Mouse (Mus musculus) adrenal gland, postnatal 14 days (tissue): ENCODE measurements around the gene Kif1c. TPM values are rescaled to one million over a fixed set of nuclear protein-coding genes. Genes with fewer than 3 reads are reported as not detected.

Experiments
- DNase-seq: peaks from one replicate; pipeline ENCODE4 v3.0.0; 2021; ENCODE audit warnings: mixed read lengths
- long read RNA-seq, 2 experiments: library from polyadenylated mRNA; stranded (forward); transcript quantifications; one replicate each; pipeline ENCODE4 v2.0.0; 2021
- total RNA-seq: library from RNA; stranded (reverse); gene quantifications from 2 replicates; pipeline ENCODE4 v1.2.3, GENCODE M21; 2021

Kif1c gene
- 154 and 159 TPM in 2 replicates for total RNA-seq
- long read RNA-seq, experiment 1, partial matches to known transcripts, result 12 of 15 reads
- long read RNA-seq, experiment 1, other reads (novel, unspliced or antisense), result 3 of 15 reads
- long read RNA-seq, experiment 2, partial matches to known transcripts, result 1 of 19 reads
- long read RNA-seq, experiment 2, other reads (novel, unspliced or antisense), result 18 of 19 reads

DNA sequence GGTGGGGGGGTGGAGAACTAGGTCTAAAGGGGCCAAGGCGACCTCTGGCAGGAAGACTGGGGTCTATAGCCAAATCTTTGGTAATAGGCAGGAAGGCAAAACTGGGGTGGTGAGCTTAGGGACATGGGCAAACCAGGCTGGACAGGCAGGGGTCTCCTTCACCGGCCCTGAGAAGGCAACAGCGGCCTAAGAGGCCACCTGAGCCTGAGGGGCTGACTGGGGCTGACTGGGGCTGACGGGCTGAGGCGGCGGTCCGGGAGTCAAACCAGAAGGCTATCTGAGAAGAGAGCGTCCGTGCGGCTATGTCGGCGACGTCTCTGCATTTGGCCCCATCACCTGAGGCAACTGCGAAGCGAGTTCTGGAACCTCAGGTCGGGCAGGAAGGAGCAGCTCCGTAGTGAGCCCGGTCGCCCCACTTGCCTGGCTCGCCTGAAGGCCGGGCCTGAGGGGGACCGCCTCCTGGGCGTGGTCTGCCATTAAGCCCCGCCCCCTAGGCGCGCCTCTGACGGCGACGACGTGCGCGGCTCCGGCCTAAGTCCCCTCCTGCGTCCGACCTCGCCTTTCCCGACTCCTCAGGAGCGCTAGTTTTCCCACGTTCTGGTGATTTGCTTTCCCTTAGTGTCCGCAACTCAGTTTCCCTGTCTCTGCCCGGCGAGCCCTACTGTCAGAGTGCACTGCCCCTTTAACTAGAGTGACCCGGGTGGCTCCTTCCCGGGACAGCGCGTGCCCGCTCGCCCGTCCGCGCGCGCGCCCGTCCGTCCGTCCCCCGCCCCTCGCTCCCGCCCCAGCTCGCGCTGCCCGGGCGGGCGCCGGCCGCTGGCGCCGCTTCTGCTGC is at the start of gene Kif1c, which contains the start of gene Inca1:
TSS of gene Kif1c (plus strand) at position 827 of the 835 bp plus-strand sequence.
TSS of gene Inca1 (minus strand) at position 434 of the 835 bp plus-strand sequence.
- DNase-seq, result peak; percentile 97

DNA sequence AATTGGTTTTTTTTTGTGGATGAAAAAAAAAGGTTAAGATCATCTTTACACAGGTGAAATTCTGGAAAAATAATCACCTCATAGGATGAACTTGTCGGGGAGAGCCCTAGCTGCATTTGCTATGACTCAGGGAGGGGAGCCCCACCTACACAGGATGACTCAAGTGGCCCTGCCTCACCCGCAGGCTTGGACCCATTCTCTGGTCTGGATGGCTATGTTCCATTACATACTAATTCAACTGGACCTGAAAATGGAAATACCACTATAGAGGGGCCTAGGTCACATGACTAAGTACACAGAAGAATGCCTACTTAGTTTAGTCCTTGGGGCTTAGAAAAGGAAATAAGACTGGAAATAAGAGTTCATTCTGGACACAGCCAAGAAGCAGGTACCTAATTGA is 49.0 kb upstream of the Kif1c start:
- peak; percentile 63 for DNase-seq

DNA sequence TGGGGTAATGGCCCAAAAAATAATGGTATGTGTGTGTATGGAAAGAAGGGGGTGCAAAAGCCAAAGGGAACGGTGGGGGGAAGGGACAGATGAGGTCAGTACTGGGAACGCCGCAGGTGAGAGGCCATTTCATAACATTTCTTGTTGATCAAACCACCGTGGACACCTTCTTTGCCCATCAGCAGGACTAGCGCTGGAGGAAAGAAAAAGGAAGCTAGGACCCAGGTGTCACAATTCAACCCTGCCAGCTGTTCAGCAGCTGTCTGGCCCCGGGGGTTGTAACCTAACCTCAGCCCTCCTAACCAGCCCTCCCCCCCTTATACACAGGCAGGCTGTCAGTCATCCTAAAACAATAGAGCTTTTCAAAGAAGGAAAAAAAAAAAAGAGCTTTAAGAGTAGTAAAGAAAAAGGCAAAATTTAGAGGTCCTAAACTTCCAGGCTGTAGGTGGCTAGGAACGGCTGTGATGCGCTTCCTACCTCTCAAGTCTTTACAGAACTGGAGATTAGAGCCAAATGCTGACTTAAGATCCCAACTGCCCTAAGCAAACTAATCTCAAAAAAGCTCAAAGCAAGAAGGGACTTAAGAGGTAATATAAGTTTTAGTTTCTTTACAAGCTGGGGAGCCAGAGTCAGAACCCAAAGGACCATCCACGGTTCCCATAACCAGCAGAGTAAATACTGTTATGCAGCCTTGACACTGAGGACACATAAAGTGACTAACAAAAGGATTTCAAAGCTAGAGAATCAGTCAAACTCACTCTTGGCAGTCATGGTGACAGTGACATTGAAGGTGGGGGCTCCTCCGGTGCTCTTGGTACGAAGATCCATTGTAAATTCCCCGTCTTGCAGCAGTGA is 48.1 kb upstream of the Kif1c start:
- DNase-seq, result peak; percentile 59

GRCm38 (mm10) chr11:70652884-70653344 is 47.4 kb upstream of the Kif1c start:
- no peak for DNase-seq

GRCm38 (mm10) chr11:70653345-70654197 is 46.8 kb upstream of the Kif1c start:
- DNase-seq, result peak; percentile 85

DNA sequence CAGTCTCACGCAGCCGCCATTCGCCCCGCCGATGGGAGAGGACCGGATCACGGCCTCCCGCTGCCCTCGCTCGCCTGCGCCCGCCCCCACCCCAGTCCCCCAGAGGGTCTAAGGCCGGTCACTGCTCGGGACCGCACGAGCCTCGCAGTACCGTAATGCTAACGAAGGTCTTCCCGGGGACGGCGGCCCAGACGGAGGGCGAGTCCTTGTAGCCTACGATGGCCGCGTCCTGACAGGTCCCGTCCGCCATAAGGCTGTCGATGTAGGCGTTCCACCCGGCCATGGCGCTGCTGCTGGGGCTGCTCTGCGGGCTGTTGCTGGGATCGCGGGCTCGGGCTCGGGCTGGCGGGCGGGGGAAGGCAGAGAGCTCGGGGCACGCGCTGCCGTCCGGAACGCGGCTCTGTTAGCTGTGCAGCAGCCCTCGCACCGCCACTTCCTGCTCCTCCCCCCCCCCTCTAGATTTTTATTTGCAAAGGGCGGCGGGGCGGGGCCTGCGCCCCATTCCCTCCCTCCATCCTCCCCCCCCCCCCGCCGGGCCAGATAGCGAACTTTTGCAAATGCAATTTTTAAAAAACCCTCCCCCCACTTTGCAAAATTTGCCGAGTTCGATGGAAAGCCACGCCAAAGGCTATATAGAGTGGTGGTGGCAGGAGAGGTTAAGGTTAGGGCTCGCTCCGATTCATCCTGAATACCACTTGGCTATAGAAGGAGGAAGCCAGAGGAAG is 46.0 kb upstream of the Kif1c start, which contains the start of gene Pfn1:
TSS of gene Pfn1 (minus strand) at position 447 of the 725 bp plus-strand sequence.
- DNase-seq, result peak; percentile 90

DNA sequence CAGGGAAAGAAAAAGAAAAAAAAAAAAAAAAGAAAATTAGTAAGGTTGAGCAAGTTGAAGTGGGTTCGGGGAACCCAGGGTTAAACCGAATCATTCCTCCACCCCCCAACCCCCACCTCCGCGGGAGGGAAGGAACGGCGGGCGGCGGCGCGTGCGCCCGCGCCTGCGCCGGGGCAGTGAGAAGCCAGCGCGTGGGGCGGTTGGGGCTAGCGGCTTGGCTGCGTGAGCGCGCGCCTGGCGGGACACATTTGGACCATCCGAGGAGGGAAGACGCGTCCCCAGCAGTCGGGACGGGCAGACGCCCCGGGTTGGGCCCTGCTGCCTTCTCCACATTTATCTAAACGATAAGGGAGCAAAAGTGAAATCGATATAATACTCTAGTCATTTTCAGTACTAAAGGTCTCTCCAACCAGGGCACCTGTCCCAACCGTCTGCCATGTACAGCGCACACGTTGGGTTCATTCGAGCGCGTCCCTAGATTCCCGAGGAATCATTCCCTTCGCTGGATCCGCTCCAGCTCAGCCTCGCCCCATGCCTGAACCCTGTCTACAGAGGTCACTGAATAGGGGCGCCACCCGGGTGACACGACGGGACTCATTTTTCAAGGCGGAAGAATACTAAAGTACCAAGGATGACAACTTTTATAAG is 45.3 kb upstream of the Kif1c start:
- peak; percentile 94 for DNase-seq

GRCm38 (mm10) chr11:70655571-70656455 is 44.5 kb upstream of the Kif1c start:
- DNase-seq, result peak; percentile 79

GRCm38 (mm10) chr11:70656456-70656927 is 43.9 kb upstream of the Kif1c start:
- DNase-seq, result peak; percentile 56

DNA sequence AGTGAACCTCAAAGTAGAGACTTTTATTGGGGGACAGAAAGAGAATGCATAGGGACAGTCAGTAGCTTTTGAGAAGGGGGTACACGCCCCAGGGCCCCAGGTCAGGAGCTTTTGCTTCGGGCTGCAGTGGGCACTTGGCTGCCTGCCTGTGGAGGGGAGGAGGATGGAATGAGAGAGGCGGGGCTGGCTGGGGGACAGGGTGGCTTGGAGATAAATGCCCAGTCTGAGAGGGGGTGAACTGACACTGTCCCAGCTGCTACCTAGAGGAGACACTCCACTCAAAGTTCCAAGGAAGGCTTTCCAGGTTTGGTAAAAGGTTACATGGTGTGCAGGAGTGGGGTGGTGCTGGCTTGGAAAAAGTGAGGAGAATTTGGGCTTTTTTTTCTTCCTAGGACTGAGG is 43.4 kb upstream of the Kif1c start, which contains the start of gene Eno3:
TSS of gene Eno3 (plus strand) at position 239 of the 400 bp plus-strand sequence.
- DNase-seq, result peak; percentile 50

GRCm38 (mm10) chr11:70657573-70657972 is 42.8 kb upstream of the Kif1c start:
- DNase-seq, result no peak

DNA sequence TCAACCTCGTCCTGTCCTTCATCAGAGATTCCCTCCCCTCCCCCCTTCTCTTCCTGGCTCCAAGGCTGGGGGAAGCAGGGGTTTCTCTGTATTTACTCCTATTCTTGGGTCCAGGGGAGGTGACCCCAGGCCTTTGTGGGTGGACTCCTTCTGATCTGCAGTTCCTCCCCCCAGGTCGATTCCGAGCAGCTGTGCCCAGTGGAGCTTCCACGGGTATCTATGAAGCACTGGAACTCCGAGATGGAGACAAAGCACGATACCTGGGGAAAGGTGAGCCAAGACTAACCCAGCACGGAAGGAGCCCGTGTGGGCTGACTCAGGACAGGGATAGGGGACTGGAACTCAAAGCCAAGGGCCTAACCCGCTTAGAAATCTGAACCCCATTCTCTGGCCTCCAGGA is 42.4 kb upstream of the Kif1c start:
- no peak for DNase-seq

GRCm38 (mm10) chr11:70658521-70658920 is 41.8 kb upstream of the Kif1c start:
- DNase-seq, result no peak

- DNase-seq, result no peak
These were observed 41.4 kb upstream of the Kif1c start for GRCm38 (mm10) chr11:70658942-70659341.

GRCm38 (mm10) chr11:70660571-70660970 is 39.8 kb upstream of the Kif1c start:
- no peak for DNase-seq

GRCm38 (mm10) chr11:70663101-70663500 is 37.2 kb upstream of the Kif1c start:
- no peak for DNase-seq

GRCm38 (mm10) chr11:70663957-70664356 is 36.4 kb upstream of the Kif1c start:
- no peak for DNase-seq

- DNase-seq, result no peak
These were observed 35.6 kb upstream of the Kif1c start for GRCm38 (mm10) chr11:70664741-70665140.

DNA sequence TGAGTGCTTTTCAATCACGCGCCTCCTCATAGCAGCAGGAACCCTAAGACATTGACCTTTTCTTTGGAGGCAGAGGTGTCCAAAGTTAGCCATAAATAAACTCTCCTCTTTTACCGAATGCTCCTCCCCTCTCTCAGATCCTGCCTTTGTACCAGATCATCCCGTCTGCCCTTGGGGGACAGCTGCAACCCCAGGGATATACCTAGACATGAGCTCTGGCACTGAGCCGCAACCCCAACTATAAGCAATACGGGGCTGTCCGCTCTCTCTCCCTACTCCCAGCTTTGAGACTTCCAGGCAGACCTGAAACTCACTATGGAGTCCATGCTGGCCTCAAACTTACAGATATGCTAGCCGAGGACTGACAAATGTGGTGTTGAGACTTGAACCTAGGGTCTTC is 33.7 kb upstream of the Kif1c start:
- no peak for DNase-seq
